Mouse (Mus musculus): Measurements from ENCODE around the gene Rasgef1c. TPM values are rescaled to one million over a fixed set of nuclear protein-coding genes. Genes with fewer than 3 reads are reported as not detected.

The Rasgef1c gene
- polyA plus RNA-seq, 1 experiment: 16.4 TPM

- TF ChIP-seq POLR2A (IDR thresholded peaks at IDR 0.05; ENCODE audit: borderline replicate concordance, extremely low read depth, insufficient read depth, insufficient read length, poor library complexity, severe bottlenecking) (no peak), CTCF (IDR thresholded peaks at IDR 0.05; ENCODE audit: borderline replicate concordance, extremely low read depth, insufficient read depth, insufficient read length) (no peak)
- DNase-seq (ENCODE audit: low read depth): no peak
These were observed 77.3 kb downstream of the Rasgef1c start for GRCm38 (mm10) chr11:49978935-49979334.

GRCm38 (mm10) chr11:49980681-49981235 lies 79.1 kb downstream of the Rasgef1c start:
- TF ChIP-seq POLR2A (IDR thresholded peaks at IDR 0.05; ENCODE audit: borderline replicate concordance, extremely low read depth, insufficient read depth, insufficient read length, poor library complexity, severe bottlenecking) (no peak), CTCF (IDR thresholded peaks at IDR 0.05; ENCODE audit: borderline replicate concordance, extremely low read depth, insufficient read depth, insufficient read length) (no peak)

GRCm38 (mm10) chr11:49981321-49981963 lies 79.8 kb downstream of the Rasgef1c start:
- DNase-seq (ENCODE audit: low read depth): no peak
- TF ChIP-seq CTCF (IDR thresholded peaks at IDR 0.05; ENCODE audit: borderline replicate concordance, extremely low read depth, insufficient read depth, insufficient read length) (no peak), POLR2A (IDR thresholded peaks at IDR 0.05; ENCODE audit: borderline replicate concordance, extremely low read depth, insufficient read depth, insufficient read length, poor library complexity, severe bottlenecking) (no peak)

More at GRCm38 (mm10) chr11:49980681-49981235, 79.1 kb downstream of the Rasgef1c start:
- DNase-seq (ENCODE audit: low read depth): no peak

GRCm38 (mm10) chr11:49982094-49982493 lies 80.5 kb downstream of the Rasgef1c start:
- no peak for TF ChIP-seq POLR2A (IDR thresholded peaks at IDR 0.05; ENCODE audit: borderline replicate concordance, extremely low read depth, insufficient read depth, insufficient read length, poor library complexity, severe bottlenecking)
- no peak for DNase-seq (ENCODE audit: low read depth)

GRCm38 (mm10) chr11:49982881-49983280 lies 81.2 kb downstream of the Rasgef1c start:
- no peak for TF ChIP-seq POLR2A (IDR thresholded peaks at IDR 0.05; ENCODE audit: borderline replicate concordance, extremely low read depth, insufficient read depth, insufficient read length, poor library complexity, severe bottlenecking)
- TF ChIP-seq CTCF (IDR thresholded peaks at IDR 0.05; ENCODE audit: borderline replicate concordance, extremely low read depth, insufficient read depth, insufficient read length): no peak
- no peak for DNase-seq (ENCODE audit: low read depth)

- TF ChIP-seq POLR2A (IDR thresholded peaks at IDR 0.05; ENCODE audit: borderline replicate concordance, extremely low read depth, insufficient read depth, insufficient read length, poor library complexity, severe bottlenecking): no peak
- TF ChIP-seq CTCF (IDR thresholded peaks at IDR 0.05; ENCODE audit: borderline replicate concordance, extremely low read depth, insufficient read depth, insufficient read length): no peak
- no peak for DNase-seq (ENCODE audit: low read depth)
These were observed 82.4 kb downstream of the Rasgef1c start for GRCm38 (mm10) chr11:49983875-49984552.

GRCm38 (mm10) chr11:49985009-49985408 lies 83.4 kb downstream of the Rasgef1c start:
- TF ChIP-seq CTCF (IDR thresholded peaks at IDR 0.05; ENCODE audit: borderline replicate concordance, extremely low read depth, insufficient read depth, insufficient read length): no peak
- TF ChIP-seq POLR2A (IDR thresholded peaks at IDR 0.05; ENCODE audit: borderline replicate concordance, extremely low read depth, insufficient read depth, insufficient read length, poor library complexity, severe bottlenecking): no peak

GRCm38 (mm10) chr11:49986277-49987036 lies 84.8 kb downstream of the Rasgef1c start:
- DNase-seq (ENCODE audit: low read depth): peak; percentile 71
- TF ChIP-seq POLR2A (IDR thresholded peaks at IDR 0.05; ENCODE audit: borderline replicate concordance, extremely low read depth, insufficient read depth, insufficient read length, poor library complexity, severe bottlenecking) (no peak), CTCF (IDR thresholded peaks at IDR 0.05; ENCODE audit: borderline replicate concordance, extremely low read depth, insufficient read depth, insufficient read length) (peak; percentile 84)

More at GRCm38 (mm10) chr11:49985009-49985408, 83.4 kb downstream of the Rasgef1c start:
- no peak for DNase-seq (ENCODE audit: low read depth)

- no peak for DNase-seq (ENCODE audit: low read depth)
- no peak for TF ChIP-seq CTCF (IDR thresholded peaks at IDR 0.05; ENCODE audit: borderline replicate concordance, extremely low read depth, insufficient read depth, insufficient read length)
- TF ChIP-seq POLR2A (IDR thresholded peaks at IDR 0.05; ENCODE audit: borderline replicate concordance, extremely low read depth, insufficient read depth, insufficient read length, poor library complexity, severe bottlenecking): no peak
These were observed 92.9 kb downstream of the Rasgef1c start for GRCm38 (mm10) chr11:49994536-49994935.

- DNase-seq (ENCODE audit: low read depth): no peak
- TF ChIP-seq CTCF (IDR thresholded peaks at IDR 0.05; ENCODE audit: borderline replicate concordance, extremely low read depth, insufficient read depth, insufficient read length) (no peak), POLR2A (IDR thresholded peaks at IDR 0.05; ENCODE audit: borderline replicate concordance, extremely low read depth, insufficient read depth, insufficient read length, poor library complexity, severe bottlenecking) (no peak)
These were observed 94.8 kb downstream of the Rasgef1c start for GRCm38 (mm10) chr11:49996398-49996797.

- TF ChIP-seq POLR2A (IDR thresholded peaks at IDR 0.05; ENCODE audit: borderline replicate concordance, extremely low read depth, insufficient read depth, insufficient read length, poor library complexity, severe bottlenecking) (no peak), CTCF (IDR thresholded peaks at IDR 0.05; ENCODE audit: borderline replicate concordance, extremely low read depth, insufficient read depth, insufficient read length) (no peak)
- DNase-seq (ENCODE audit: low read depth): no peak
These were observed 95.7 kb downstream of the Rasgef1c start for GRCm38 (mm10) chr11:49997321-49997720.

Data from brain, embryonic 14.5 days (tissue).